Mouse (Mus musculus) MN1 (cell line): Measurements from ENCODE around the gene Gna13.
A peak's percentile ranks its signal among the peaks of the same experiment; 100 is the strongest.
"Not testable (repeated sequence)": the region's sequence is repeated elsewhere in the genome, so short reads cannot be mapped to it uniquely, and the experiment has no call there.

Experiments used
- DNase-seq: peaks from one replicate; pipeline ENCODE4 v3.0.0-alpha.2; 2016; ENCODE audit warnings: low spot score

Gene Gna13

GRCm38 (mm10) chr11:109362463-109363190, at the start of gene Gna13:
Gna13 (plus strand) TSS chr11:109362831.
- peak; percentile 96 for DNase-seq

DNA sequence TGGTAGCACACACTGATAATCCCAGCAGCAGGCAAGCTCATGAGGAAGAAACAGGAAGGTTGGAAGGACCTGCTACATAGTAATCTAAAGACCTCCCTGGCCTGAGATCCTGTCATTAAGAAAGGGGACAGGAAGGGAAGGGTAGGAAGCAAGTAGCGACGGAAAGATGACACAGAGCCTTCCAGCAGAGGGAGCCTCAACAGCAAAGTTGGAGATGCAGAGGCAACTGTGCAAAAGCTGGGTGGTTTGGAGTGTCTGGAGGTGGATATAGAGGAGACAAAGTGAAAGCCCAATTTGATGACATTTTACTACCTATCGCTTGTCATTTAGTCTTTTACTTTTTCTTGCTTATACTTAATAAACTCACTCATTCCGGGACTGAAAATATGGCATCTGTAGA, 45.7 kb upstream of the Gna13 start:
- DNase-seq = no peak

DNA sequence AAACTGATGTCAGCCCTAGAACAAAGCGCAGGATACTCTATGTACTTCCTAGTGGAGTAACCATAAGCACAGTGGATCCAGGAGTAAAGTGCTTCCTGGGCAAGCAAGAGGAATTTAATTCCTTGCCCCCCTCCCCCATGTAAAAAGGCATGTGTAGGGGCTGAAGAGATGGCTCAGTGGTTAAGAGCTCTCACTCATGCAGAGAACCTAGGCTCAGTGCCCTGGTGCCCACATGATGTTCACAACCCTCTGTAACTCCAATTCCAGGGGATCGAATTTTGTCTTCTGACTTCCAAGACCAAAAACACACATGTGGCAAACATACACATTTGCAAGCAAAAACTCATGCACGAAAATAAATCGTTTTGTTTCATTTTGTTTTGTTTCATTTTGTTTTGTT, 43.2 kb upstream of the Gna13 start:
- no peak for DNase-seq

DNA sequence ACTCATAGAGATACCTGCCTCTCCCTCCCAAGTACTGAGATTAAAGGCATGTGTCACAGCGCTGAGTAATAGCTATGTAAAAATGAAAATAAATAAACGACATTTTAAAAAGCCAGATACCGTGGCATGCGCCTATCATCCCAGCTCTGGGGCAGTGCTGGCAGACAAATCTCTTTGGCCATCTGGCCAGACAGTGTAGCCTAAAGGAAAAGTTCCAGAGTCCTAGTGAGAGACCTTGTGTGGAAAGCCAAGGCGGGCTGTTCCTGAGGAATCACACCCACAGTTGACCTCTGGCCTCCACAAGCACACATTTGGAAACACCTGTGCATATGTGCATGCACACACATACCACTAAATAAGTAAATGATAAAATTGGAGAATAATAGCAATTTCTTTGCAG, 42.7 kb upstream of the Gna13 start:
- peak; percentile 72 for DNase-seq

DNA sequence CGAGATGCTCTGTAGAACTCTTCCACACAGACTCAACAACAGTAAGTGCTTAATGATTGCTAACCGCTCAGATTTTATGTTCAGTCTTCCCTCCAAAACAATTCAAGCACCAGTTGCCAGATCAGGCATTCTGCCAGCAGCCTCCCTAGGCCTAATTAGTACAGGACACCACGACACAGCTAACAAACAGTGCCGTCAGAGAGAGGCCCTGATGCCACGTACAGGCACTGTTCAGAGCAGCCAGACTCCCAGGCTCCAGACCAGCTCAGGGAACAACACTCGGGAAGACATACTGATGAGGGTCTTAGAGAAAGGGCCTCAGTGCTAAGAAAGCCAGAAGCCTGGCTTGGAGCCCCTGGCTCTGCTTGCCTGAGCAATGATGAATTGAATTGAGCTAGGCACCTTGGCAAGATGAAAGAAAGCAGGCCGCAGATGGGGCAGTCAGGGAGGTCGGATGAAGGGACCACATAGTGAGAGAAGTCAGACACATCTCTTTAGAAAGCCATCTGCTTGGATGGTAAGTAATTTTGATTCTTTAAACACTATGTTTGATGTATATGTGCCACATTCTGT, 42.2 kb upstream of the Gna13 start:
- DNase-seq = peak; percentile 86

DNA sequence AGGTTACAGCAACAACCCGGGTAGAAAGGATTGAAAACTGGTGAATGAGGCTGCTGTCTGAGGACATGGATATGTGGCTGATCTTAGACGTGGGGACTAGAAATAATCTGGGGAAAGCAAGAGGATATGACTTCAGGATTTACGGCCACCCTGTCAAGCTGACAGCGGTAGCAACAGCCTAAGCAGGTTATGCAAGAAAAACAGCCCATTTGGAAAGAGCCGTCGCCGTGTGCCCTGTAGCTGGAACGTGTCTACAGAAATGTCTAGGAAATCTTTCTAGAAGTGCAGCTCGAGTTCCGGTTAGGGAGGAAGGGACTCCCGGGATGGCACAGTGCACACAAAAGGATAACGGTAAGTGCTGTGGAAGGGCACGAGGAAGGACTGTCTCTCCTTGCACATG, 36.4 kb upstream of the Gna13 start:
- DNase-seq = no peak

GRCm38 (mm10) chr11:109327381-109327780, 35.2 kb upstream of the Gna13 start:
- no peak for DNase-seq

DNA sequence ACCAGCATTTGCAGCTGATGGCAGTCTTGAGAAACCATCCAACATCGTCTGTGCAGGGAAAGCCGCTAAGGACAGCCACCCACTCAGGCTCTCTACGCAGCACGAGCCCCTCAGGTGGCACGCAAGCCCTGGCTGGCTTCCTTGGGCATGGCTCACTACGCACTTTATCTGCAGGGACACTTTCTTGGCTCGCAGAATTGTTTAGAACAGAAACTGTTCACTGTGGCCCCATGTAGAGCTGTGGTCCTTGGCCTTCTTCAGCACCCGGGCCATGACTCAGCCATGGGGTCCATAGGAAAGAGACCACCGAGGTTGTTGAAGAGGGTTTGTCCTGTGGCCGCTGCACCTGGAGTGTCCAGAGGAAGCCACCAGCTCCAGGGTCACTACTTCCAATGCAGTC, 34.7 kb upstream of the Gna13 start:
- DNase-seq = no peak

GRCm38 (mm10) chr11:109329331-109329730, 33.3 kb upstream of the Gna13 start:
- DNase-seq = peak; percentile 59

DNA sequence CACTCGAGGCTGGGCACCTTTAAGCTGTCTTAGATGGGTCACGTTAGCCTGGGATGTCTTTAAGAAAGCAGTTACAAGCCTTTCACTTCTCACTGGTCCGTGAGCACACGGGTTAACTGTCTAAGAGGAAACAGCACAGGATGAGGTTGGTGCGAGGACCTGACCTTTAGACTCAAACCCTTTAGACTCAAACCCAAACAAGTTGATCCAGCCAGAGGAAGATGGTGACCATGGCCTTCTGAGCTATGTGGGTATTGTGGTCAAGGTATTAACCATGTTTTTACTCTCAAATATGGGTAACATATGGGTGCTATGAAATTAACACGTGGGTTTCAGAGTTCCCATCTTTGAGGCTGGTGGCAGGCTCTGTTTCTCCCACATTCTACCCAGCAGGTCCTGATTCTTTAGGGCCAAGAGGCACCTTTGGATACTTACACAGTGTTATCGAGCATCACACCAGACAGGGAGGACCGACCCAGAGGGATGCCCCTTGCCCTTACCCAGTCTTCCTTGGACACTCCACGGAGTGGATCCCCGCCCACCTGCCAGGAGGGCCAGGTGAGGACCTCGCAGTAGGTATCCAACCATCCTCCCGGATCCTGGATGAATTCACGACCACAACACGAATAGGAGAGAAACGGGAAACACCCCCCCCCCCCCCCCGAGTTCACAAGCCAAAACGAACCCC, 31.8 kb upstream of the Gna13 start:
- no peak for DNase-seq

GRCm38 (mm10) chr11:109331424-109331824, 31.2 kb upstream of the Gna13 start:
- DNase-seq = peak; percentile 96

GRCm38 (mm10) chr11:109332722-109333121, 29.9 kb upstream of the Gna13 start:
- peak; percentile 74 for DNase-seq

- DNase-seq = no peak
Observed at GRCm38 (mm10) chr11:109334773-109335172, 27.9 kb upstream of the Gna13 start.

DNA sequence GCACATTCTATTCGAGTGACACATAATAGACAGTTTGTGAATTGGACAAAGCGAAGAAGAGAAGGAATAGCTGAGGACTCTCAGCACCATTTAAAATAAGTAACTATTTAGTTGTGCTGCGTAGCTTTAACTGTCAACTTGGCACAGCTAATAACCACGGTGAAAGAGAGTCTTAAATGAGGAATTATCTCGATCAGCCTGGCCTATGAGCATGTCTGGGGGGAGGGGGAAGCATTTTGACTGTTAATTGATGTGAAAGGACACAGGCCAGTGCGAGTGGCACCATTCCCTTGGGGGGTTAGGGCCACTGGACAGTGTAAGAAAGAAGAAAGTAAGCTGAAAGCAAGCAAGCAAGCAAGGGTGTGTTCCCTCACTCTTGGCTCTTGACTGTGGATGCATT, 26.7 kb upstream of the Gna13 start:
- peak; percentile 68 for DNase-seq

GRCm38 (mm10) chr11:109339155-109339938, 23.3 kb upstream of the Gna13 start:
- DNase-seq = no peak

DNA sequence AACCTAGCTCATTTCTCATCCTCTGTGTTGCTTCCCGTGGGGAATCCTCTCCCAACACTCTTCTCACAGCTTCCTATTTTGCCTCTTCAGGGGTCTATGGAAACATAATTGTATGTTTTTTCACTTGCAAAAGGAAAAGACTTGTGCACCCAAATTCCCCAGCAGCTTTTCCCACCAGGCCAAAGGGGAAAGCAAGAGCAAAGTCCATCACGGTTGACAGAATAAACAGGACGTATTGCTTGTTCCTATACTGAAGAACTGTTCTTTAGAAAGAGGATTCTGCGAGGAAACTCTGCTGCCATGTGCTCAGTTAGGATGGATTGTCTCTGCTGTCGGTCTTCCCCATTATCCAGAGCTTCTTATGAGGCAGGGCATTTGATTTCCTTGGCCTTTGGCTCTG, 22.1 kb upstream of the Gna13 start:
- DNase-seq = no peak

GRCm38 (mm10) chr11:109342666-109343065, 20.0 kb upstream of the Gna13 start:
- DNase-seq = not testable (repeated sequence)

DNA sequence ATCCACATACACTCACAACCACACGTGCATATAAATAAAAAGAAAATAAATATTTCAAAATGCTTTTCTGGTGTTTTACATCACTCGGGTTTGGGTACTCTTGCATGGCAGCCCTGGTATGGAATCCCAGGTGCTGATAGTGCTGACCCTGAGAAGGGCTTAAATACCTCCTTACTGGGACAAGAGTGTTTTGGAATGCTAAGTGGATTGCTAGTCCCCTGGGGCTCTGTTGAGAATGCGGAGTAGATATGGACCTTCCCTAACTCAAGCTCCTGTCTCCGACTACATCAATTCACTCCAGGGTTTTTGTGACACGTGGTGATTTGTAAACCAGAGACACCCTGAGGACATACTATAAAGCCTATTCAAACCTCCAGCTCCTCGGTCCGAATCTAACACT, 19.1 kb upstream of the Gna13 start:
- no peak for DNase-seq

DNA sequence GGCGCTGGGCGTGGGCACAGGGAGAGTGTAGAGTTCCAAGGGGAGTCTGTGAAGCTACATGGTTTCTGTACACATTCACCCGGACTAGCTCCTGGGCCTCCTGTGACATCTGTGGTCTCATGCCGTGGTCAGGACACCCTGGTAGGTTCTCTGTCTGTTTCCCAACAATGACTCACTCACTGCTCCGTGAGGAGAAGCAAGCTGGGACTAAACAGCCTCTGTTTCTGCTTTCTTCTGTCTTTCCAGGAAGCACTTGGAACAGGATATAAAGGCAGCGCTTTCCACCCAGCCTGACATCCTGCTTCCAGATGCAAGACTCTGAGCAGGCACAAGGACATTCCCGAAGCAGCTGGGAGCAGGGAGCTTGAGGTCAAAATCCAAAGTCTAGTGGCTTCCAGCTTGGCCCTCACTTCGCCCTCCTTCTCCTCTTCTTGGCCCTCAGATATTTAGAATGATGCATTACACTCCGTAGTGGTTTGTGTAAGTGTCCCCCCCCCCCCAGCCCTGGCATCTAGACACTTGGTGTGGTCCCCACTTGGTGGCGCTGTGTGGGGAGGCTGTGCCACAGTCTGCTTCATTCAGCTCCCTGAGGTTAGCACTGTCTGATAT, 18.5 kb upstream of the Gna13 start:
- DNase-seq = no peak

GRCm38 (mm10) chr11:109347242-109347959, 15.2 kb upstream of the Gna13 start:
- DNase-seq = peak; percentile 86

- no peak for DNase-seq
Observed at GRCm38 (mm10) chr11:109348408-109348807, 14.2 kb upstream of the Gna13 start.
